Mouse (Mus musculus) intestine, embryonic 14.5 days (tissue): Measurements from ENCODE around the gene Topors. TPM values are rescaled to one million over a fixed set of nuclear protein-coding genes. Genes with fewer than 3 reads are reported as not detected.

Experiments
- ATAC-seq: fragments of 200-750 bp; cut with Nextera tagmentation; replicated peaks from 2 replicates; pipeline ENCODE4 v1.8.0; 2017; ENCODE audit warnings: low read depth, moderate number of reproducible peaks, moderate TSS enrichment, moderate library complexity; ENCODE audit not compliant: low FRiP score, low TSS enrichment
- DNase-seq: peaks from one replicate; pipeline ENCODE4 v3.0.0-alpha.2; 2018; ENCODE audit warnings: low spot score
- H3K27ac ChIP-seq: fragments of 300-500 bp; sonication (generic); 2 replicates; pipeline ENCODE4 v1.5.1; 2014; ENCODE audit warnings: low read depth, mild to moderate bottlenecking, control low read depth
- H3K27me3 ChIP-seq: fragments of 300-500 bp; sonication (generic); replicated peaks from 2 replicates; pipeline ENCODE4 v1.6.1; 2014; ENCODE audit warnings: low read length, control low read depth; ENCODE audit not compliant: control insufficient read depth, insufficient read depth
- H3K36me3 ChIP-seq: fragments of 300-500 bp; sonication (generic); 2 replicates; pipeline ENCODE4 v1.6.1; 2014; ENCODE audit warnings: low read length, control low read depth; ENCODE audit not compliant: control insufficient read depth, insufficient read depth
- H3K4me1 ChIP-seq: fragments of 300-500 bp; sonication (generic); replicated peaks from 2 replicates; pipeline ENCODE4 v1.6.1; 2014; ENCODE audit warnings: low read length, control low read depth, mixed read lengths; ENCODE audit not compliant: control insufficient read depth, insufficient read depth
- H3K4me2 ChIP-seq: fragments of 300-500 bp; sonication (generic); 2 replicates; pipeline ENCODE4 v1.6.1; 2014; ENCODE audit warnings: low read length
- H3K4me3 ChIP-seq: fragments of 300-500 bp; sonication (generic); 2 replicates; pipeline ENCODE4 v1.5.1; 2014; ENCODE audit warnings: low read depth, low read length, control low read depth, mixed read lengths
- H3K9ac ChIP-seq: fragments of 300-500 bp; sonication (generic); 2 replicates; pipeline ENCODE4 v1.6.1; 2014; ENCODE audit warnings: mild to moderate bottlenecking, low read length
- H3K9me3 ChIP-seq: fragments of 300-500 bp; sonication (generic); 2 replicates; pipeline ENCODE4 v1.6.1; 2016; ENCODE audit warnings: low read length, control low read depth; ENCODE audit not compliant: control insufficient read depth
- WGBS: fragments of 180-500 bp; shearing (Covaris S2); extraction: QIAGEN DNeasy Blood & Tissue Kit; methylation state at CpG from one replicate; pipeline ENCODE4 v1.1.7; 2014; 5-methylcytosine and 5-hydroxymethylcytosine counted together
- polyA plus RNA-seq: library from polyadenylated mRNA; unstranded; fragments of >200 nt; fragmentation: Nextera tagmentation; extraction: Ambion mirVana; gene quantifications from 2 replicates; pipeline ENCODE4 v1.2.1, GENCODE M21; 2014

The Topors gene
- polyA plus RNA-seq, 1 experiment from 2014 or later = 40.6 TPM

DNA sequence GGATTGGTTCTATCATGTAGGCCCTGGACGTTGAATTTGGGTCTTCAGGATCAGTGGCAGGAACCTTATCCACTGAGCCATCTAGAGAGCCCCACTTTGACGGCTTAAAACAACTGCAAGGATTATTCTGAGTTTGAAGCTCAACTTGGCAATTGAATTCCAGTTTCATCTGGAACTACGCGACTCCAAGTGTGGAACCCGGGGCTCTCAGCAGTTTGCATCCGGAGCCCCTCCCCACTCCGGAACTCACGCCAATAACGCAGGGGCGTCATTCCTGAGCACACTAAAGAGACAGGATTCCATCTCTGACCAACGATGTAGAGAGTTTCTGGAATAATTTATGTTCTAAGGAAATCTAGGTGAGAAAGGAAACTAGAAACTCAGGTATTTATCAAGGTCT, 42.5 kb downstream of the Topors start:
- no peak for DNase-seq
- Histone ChIP-seq H3K36me3 (no peaks in the 10 kb centered on the region), H3K4me1 (no peaks in the 10 kb centered on the region; the same call in 1 of the 2 replicates), H3K9ac (no peak overlapping the region), H3K4me3 (no peak overlapping the region), H3K9me3 (no peaks in the 10 kb centered on the region), H3K4me2 (no peak overlapping the region), H3K27ac (no peak overlapping the region), H3K27me3 (no peaks in the 10 kb centered on the region)
- WGBS = 80% methylated on average over 11 of the region's 11 CpGs
- ATAC-seq = no peak

DNA sequence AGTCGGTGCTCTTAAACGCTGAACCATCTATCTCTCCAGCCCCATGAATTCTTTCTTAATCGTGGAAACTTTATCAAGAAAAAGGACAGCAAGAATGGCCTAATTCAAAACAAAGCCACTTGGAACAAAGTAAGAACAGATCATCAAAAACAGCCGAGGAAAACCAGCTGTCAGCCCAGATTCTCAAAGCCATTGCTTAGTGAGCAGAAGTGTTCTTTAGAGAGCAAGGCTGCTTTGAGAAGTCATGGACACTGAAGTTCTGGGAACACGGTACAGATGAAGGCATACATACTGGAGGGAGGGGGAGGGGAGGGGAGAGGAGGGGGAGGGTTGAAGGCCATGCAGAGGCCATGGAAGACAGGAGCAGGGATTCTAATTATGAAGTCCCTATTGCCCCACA, 43.6 kb downstream of the Topors start:
- no peak for ATAC-seq
- Histone ChIP-seq H3K27ac (no peak overlapping the region), H3K4me2 (no peak overlapping the region), H3K4me1 (no peaks in the 10 kb centered on the region; the same call in 1 of the 2 replicates), H3K27me3 (no peaks in the 10 kb centered on the region), H3K4me3 (no peak overlapping the region), H3K36me3 (no peaks in the 10 kb centered on the region), H3K9ac (no peak overlapping the region), H3K9me3 (no peaks in the 10 kb centered on the region)
- WGBS = 56% methylated on average over 5 of the region's 5 CpGs
- no peak for DNase-seq

DNA sequence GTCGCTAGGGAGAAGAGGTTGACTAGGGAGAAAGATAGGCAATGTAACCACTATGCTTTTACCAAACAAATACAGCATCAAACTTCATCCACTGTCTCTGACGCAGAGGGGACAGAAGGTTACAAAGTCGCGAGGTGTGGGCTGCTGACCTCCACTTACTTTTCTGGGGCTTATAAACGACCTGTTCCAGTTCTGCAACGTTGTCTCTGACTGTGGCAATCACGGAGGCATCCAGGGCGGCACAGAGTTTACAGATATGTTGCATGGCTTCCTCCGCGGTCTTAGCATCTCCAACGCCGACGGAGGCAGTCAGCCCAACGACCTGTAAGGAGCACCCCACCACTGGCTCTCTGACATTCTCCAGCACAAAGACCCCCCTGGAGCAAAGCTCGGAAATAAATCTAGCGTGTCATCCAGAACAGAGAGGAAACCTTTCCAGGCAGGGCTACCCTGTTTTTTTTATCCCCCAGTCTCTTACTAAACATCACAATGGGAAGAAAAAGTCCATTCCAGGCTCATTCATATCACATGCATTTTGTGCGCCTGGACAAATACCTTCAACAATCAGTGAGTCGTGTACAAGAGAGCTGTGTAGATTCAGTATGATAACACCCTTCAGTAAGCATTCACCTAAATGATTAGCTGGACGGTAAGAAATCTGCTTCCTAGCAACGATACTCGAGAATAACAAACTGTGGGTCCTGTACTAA, 47.6 kb downstream of the Topors start:
- 28% methylated on average over 21 of the region's 21 CpGs for WGBS
- H3K27me3 ChIP-seq = 0 out of 2 replicates have a peak, but pooled peaks cover 3% of the 10 kb centered on the region
- ATAC-seq = no peak
- H3K9me3 ChIP-seq = no peaks in the 10 kb centered on the region
- no peak overlapping the region for H3K4me3 ChIP-seq
- no peak for DNase-seq
- no peaks in the 10 kb centered on the region for H3K36me3 ChIP-seq
- no peak overlapping the region for H3K27ac ChIP-seq
- H3K4me2 ChIP-seq = no peak overlapping the region
- no peak overlapping the region for H3K9ac ChIP-seq
- H3K4me1 ChIP-seq = no peaks in the 10 kb centered on the region; the same call in 1 of the 2 replicates

DNA sequence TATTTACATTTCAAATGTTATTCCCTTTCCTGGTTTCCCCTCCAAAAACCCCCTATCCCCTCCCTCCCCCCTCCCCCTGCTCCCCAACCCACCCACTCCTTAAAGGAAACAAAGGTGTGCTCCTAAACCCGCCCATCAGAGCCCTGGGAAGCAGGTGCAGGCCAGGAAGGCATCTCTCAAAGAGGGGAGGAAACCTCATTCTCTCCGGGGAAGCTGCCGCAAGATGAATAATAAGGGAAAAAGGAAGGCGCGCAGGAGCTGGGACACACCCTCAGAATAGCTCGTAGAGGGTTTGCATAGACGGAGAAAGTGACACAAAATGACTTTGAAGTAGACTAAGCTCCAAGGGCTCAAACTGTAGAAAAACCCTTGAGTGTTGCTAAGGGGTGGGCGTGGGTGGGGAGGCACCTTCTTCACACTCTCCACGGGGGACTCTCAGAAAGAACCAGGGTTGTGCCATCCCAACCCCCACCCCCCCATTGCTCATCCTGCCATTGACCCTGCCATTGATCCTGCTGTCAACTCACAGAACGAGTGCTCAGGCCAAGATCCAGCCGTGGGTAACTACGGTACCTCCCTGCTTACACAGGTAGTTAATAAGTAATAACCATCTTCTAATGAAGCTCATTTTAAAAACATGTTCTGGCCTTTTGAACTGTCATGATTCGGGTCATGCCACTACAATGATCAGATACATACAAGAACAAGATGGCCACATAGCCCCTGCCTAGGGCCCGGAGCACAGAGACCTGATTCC, 48.5 kb downstream of the Topors start:
- ATAC-seq (no peak), DNase-seq (no peak)
- 26% methylated on average over 14 of the region's 14 CpGs for WGBS
- Histone ChIP-seq H3K27me3 (0 out of 2 replicates have a peak, but pooled peaks cover 3% of the 10 kb centered on the region), H3K9ac (no peak overlapping the region), H3K4me2 (no peak overlapping the region; the same call in 1 of the 2 replicates), H3K36me3 (no peaks in the 10 kb centered on the region), H3K27ac (no peak overlapping the region), H3K4me3 (no peak overlapping the region), H3K9me3 (no peaks in the 10 kb centered on the region), H3K4me1 (no peaks in the 10 kb centered on the region; the same call in 1 of the 2 replicates)

GRCm38 (mm10) chr4:40220437-40220836, 49.2 kb downstream of the Topors start:
- Histone ChIP-seq H3K36me3 (no peaks in the 10 kb centered on the region), H3K9me3 (no peaks in the 10 kb centered on the region), H3K27ac (no peak overlapping the region), H3K4me3 (no peak overlapping the region), H3K4me2 (no peak overlapping the region), H3K4me1 (no peaks in the 10 kb centered on the region; the same call in 1 of the 2 replicates), H3K9ac (no peak overlapping the region), H3K27me3 (0 out of 2 replicates have a peak, but pooled peaks cover 3% of the 10 kb centered on the region)
- WGBS = 20% methylated on average over 12 of the region's 12 CpGs
- ATAC-seq = no peak
- no peak for DNase-seq

- Histone ChIP-seq H3K9me3 (no peaks in the 10 kb centered on the region), H3K4me1 (no peaks in the 10 kb centered on the region; the same call in 1 of the 2 replicates), H3K27ac (no peak overlapping the region), H3K4me2 (no peak overlapping the region), H3K36me3 (no peaks in the 10 kb centered on the region), H3K4me3 (no peak overlapping the region), H3K9ac (no peak overlapping the region), H3K27me3 (0 out of 2 replicates have a peak, but pooled peaks cover 3% of the 10 kb centered on the region)
- DNase-seq (no peak), ATAC-seq (no peak)
- 66% methylated on average over 7 of the region's 7 CpGs for WGBS
Measured at GRCm38 (mm10) chr4:40218382-40218781, 51.3 kb downstream of the Topors start.

GRCm38 (mm10) chr4:40217910-40218309, 51.7 kb downstream of the Topors start:
- Histone ChIP-seq H3K9ac (no peak overlapping the region), H3K36me3 (no peaks in the 10 kb centered on the region), H3K27me3 (0 out of 2 replicates have a peak, but pooled peaks cover 3% of the 10 kb centered on the region), H3K9me3 (no peaks in the 10 kb centered on the region), H3K4me1 (no peaks in the 10 kb centered on the region; the same call in 1 of the 2 replicates), H3K4me2 (no peak overlapping the region), H3K27ac (no peak overlapping the region), H3K4me3 (no peak overlapping the region)
- WGBS = 55% methylated on average over 3 of the region's 3 CpGs
- DNase-seq (no peak), ATAC-seq (no peak)

GRCm38 (mm10) chr4:40212177-40212576, 57.5 kb downstream of the Topors start:
- no peaks in the 10 kb centered on the region for H3K9me3 ChIP-seq
- no peaks in the 10 kb centered on the region for H3K27me3 ChIP-seq
- ATAC-seq (no peak), DNase-seq (no peak)
- no peak overlapping the region for H3K4me3 ChIP-seq
- H3K4me1 ChIP-seq = no peaks in the 10 kb centered on the region
- H3K36me3 ChIP-seq = 0 out of 2 replicates have a peak, but pooled peaks cover 5% of the 10 kb centered on the region
- no peak overlapping the region for H3K27ac ChIP-seq
- no peak overlapping the region for H3K9ac ChIP-seq
- WGBS = 90% methylated on average over 4 of the region's 6 CpGs
- H3K4me2 ChIP-seq = no peak overlapping the region
